11 mouse cellular contexts compared by ENCODE assay signal in genomic region chr16:43235317-43235716, GRCm38 (mm10).
DNase-seq lines count a peak whose midpoint lies in the region; ATAC-seq and TF ChIP-seq lines count a peak whose summit lies in the region.
"Had no signal": no experiment of that assay in that cellular context is flagged by ENCODE, and none has a peak within 500 bp of the region (broad histone marks: within the 10 kb centered on the region; RNA-seq: fewer than 3 reads in every experiment).

No protein-coding gene starts in this region.

- ATAC-seq in heart, embryonic 16.5 days (replicated peaks; ENCODE audit: extremely low read depth, insufficient read depth, low FRiP score) = no peak
- ATAC-seq in Patski = peak; percentile 21
- no peak for ATAC-seq in forebrain, postnatal 0 days
- ATAC-seq in liver, embryonic 14.5 days (ENCODE audit: insufficient read depth) = peak; percentile 37; the same call in 1 of the 2 replicates
- no peak for ATAC-seq in erythroblast, adult 5-6 weeks (replicated peaks; ENCODE audit: low FRiP score, poor library complexity, severe bottlenecking)
- ATAC-seq: CD4-positive, CD25-positive, alpha-beta regulatory T cell, adult 4 months; midbrain, embryonic 15.5 days had no signal

- no peaks in the 10 kb centered on the region for H3K4me1 ChIP-seq in heart, embryonic 16.5 days (ENCODE audit: control insufficient read depth, insufficient read depth, low read length)
- no peaks in the 10 kb centered on the region; the same call in 1 of the 2 replicates for H3K4me1 ChIP-seq in forebrain, postnatal 0 days (ENCODE audit: insufficient read depth)
- H3K4me1 ChIP-seq in liver, embryonic 14.5 days (replicated peaks; ENCODE audit: control insufficient read depth in 2 of 2, insufficient read depth in 2 of 2, low read length in 1 of 2) = no peaks in the 10 kb centered on the region

- H3K9me3 ChIP-seq in heart, embryonic 16.5 days (replicated peaks; ENCODE audit: control insufficient read depth, low read length) = no peaks in the 10 kb centered on the region
- H3K9me3 ChIP-seq in forebrain, postnatal 0 days (ENCODE audit: low read length) = no peaks in the 10 kb centered on the region
- no peaks in the 10 kb centered on the region for H3K9me3 ChIP-seq in liver, embryonic 14.5 days (ENCODE audit: control insufficient read depth, low read length)
- H3K9me3 ChIP-seq: midbrain, embryonic 15.5 days had no signal

- POLR2A ChIA-PET in Patski (lab: Charles Lee) = no interaction called here

- in situ Hi-C loops in Patski (cut with MboI; ENCODE audit: low pct_unique_long_range_greater_than_20kb) = no loop called here

- TF ChIP-seq CTCF in Patski (IDR thresholded peaks at IDR 0.05) = no peak
- no peak for TF ChIP-seq CTCF in forebrain, postnatal 0 days (IDR thresholded peaks at IDR 0.05; ENCODE audit: low read depth)
- TF ChIP-seq CTCF in liver, embryonic 14.5 days (IDR thresholded peaks at IDR 0.05; ENCODE audit: low read depth) = no peak

- no peak overlapping the region for H3K27ac ChIP-seq in heart, embryonic 16.5 days (ENCODE audit: low read length)
- H3K27ac ChIP-seq in forebrain, postnatal 0 days (ENCODE audit: low read depth, low read length) = 0 out of 2 replicates have a peak overlapping the region, but pooled peaks have one; percentile 4
- H3K27ac ChIP-seq in liver, embryonic 14.5 days = no peak overlapping the region
- H3K27ac ChIP-seq: midbrain, embryonic 15.5 days had no signal

- DNase-seq in heart, postnatal 14 days = no peak
- DNase-seq in Patski (ENCODE audit: low read depth, low spot score) = no peak
- no peak for DNase-seq in forebrain, postnatal 0 days
- peak; percentile 4 to 9 (median 9) for DNase-seq in liver, embryonic 14.5 days (ENCODE audit: low read depth in 3 of 3, low spot score in 3 of 3)
- DNase-seq in Muller cell, postnatal 12 days (ENCODE audit: inconsistent ontology term) = no peak
- no peak for DNase-seq in gastrocnemius, adult 18-20 months (ENCODE audit: low spot score)
- DNase-seq: cerebellum, adult 9-11 months had no signal

- intact Hi-C loops in heart, postnatal 14 days (cut with DNase I) = no loop called here

- H3K4me2 ChIP-seq in heart, embryonic 16.5 days (ENCODE audit: low read depth, low read length) = peak overlapping the region; percentile 3; the same call in 1 of the 2 replicates
- peak overlapping the region; percentile 25 for H3K4me2 ChIP-seq in forebrain, postnatal 0 days (ENCODE audit: low read depth)
- no peak overlapping the region for H3K4me2 ChIP-seq in liver, embryonic 14.5 days (ENCODE audit: low read depth)
- H3K4me2 ChIP-seq: midbrain, embryonic 15.5 days had no signal

- no peak overlapping the region for H3K4me3 ChIP-seq in heart, embryonic 16.5 days (ENCODE audit: low read length)
- no peak overlapping the region for H3K4me3 ChIP-seq in forebrain, postnatal 0 days (ENCODE audit: low read depth, low read length)
- H3K4me3 ChIP-seq in liver, embryonic 14.5 days (ENCODE audit: insufficient read depth in 1 of 2, low read depth in 2 of 2, low read length in 2 of 2) = no peak overlapping the region
- H3K4me3 ChIP-seq: midbrain, embryonic 15.5 days had no signal

- WGBS in heart, embryonic 16.5 days = 65% methylated on average over 7 of the region's 7 CpGs
- 32% methylated on average over 7 of the region's 7 CpGs for WGBS in forebrain, postnatal 0 days
- 67% methylated on average over 7 of the region's 7 CpGs for WGBS in liver, embryonic 14.5 days (ENCODE audit: insufficient replicate concordance)

- H3K36me3 ChIP-seq in heart, embryonic 16.5 days (ENCODE audit: control insufficient read depth, insufficient read depth) = no peaks in the 10 kb centered on the region
- H3K36me3 ChIP-seq in forebrain, postnatal 0 days (ENCODE audit: insufficient read depth) = no peaks in the 10 kb centered on the region
- no peaks in the 10 kb centered on the region for H3K36me3 ChIP-seq in liver, embryonic 14.5 days (replicated peaks; ENCODE audit: control insufficient read depth, insufficient read depth, low read depth)
- H3K36me3 ChIP-seq: midbrain, embryonic 15.5 days had no signal

- CTCF ChIA-PET in Patski (lab: Charles Lee) = interaction anchor here (1.4 kb wide), 1 partner anchor 9 kb away, joined by 3 read pairs; no protein-coding TSS in a partner anchor

- no peak overlapping the region for H3K9ac ChIP-seq in heart, embryonic 16.5 days (ENCODE audit: low read length)
- 0 out of 2 replicates have a peak overlapping the region, but pooled peaks have one; percentile 18 for H3K9ac ChIP-seq in forebrain, postnatal 0 days
- H3K9ac ChIP-seq in liver, embryonic 14.5 days (replicated peaks) = no peak overlapping the region
- H3K9ac ChIP-seq: midbrain, embryonic 15.5 days had no signal

- H3K27me3 ChIP-seq in heart, embryonic 16.5 days (ENCODE audit: control insufficient read depth, insufficient read depth, low read length) = no peaks in the 10 kb centered on the region
- H3K27me3 ChIP-seq in Patski = no peaks in the 10 kb centered on the region
- no peaks in the 10 kb centered on the region for H3K27me3 ChIP-seq in forebrain, postnatal 0 days (ENCODE audit: insufficient read depth, low read length)
- H3K27me3 ChIP-seq in liver, embryonic 14.5 days (ENCODE audit: control insufficient read depth, insufficient read depth, low read length) = no peaks in the 10 kb centered on the region
- H3K27me3 ChIP-seq: midbrain, embryonic 15.5 days had no signal

- no peak for TF ChIP-seq EP300 in liver, embryonic 14.5 days (IDR thresholded peaks at IDR 0.05; ENCODE audit: low read depth)

Comparison
In these comparisons a context has a peak if more than half of its experiments do, and no peak if none do; other contexts are left out.
1. ATAC-seq: peak in Patski (single experiment) and liver, embryonic 14.5 days (single experiment); none in heart, embryonic 16.5 days (single experiment), forebrain, postnatal 0 days (single experiment) and erythroblast, adult 5-6 weeks (single experiment).
2. DNase-seq: peak in liver, embryonic 14.5 days (3 of 3); none in heart, postnatal 14 days (0 of 2), Patski (single experiment), forebrain, postnatal 0 days (single experiment), Muller cell, postnatal 12 days (single experiment) and gastrocnemius, adult 18-20 months (single experiment).